8 mouse cellular contexts compared by ENCODE assay signal in genomic region chr17:74526806-74527653, GRCm38 (mm10). TPM values are rescaled to one million over a fixed set of nuclear protein-coding genes. Genes with fewer than 3 reads are reported as not detected.
DNase-seq lines count a peak whose midpoint lies in the region; ATAC-seq lines count a peak whose summit lies in the region.

No protein-coding gene starts in this region.

- DNase-seq in urinary bladder, postnatal 14 days (ENCODE audit: low spot score): peak; percentile 5
- DNase-seq in urinary bladder, postnatal 36 days (ENCODE audit: low spot score in 2 of 2): no peak
- DNase-seq in hindbrain, embryonic 11.5 days (ENCODE audit: low spot score): no peak
- DNase-seq in adrenal gland, adult 8-10 months: no peak
- DNase-seq in spleen, postnatal 10 days (ENCODE audit: low spot score in 2 of 2): no peak

- peak overlapping the region; percentile 60 for H3K9ac ChIP-seq in hindbrain, embryonic 11.5 days (ENCODE audit: low read depth, low read length)
- H3K9ac ChIP-seq in midbrain, embryonic 12.5 days (replicated peaks): peak overlapping the region; percentile 74

- peak overlapping the region; percentile 50 for H3K4me2 ChIP-seq in hindbrain, embryonic 11.5 days (replicated peaks; ENCODE audit: low read depth, low read length)
- peak overlapping the region; percentile 61 for H3K4me2 ChIP-seq in midbrain, embryonic 12.5 days (replicated peaks)

- peak overlapping the region; percentile 90 for H3K4me3 ChIP-seq in erythroblast, embryonic 14.5 days (replicated peaks)
- peak overlapping the region; percentile 98; the same call in 1 of the 2 replicates for H3K4me3 ChIP-seq in hindbrain, embryonic 11.5 days (ENCODE audit: low read depth, low read length)
- peak overlapping the region; percentile 97 for H3K4me3 ChIP-seq in midbrain, embryonic 12.5 days

- no peak for ATAC-seq in erythroblast, adult 5-6 weeks (replicated peaks; ENCODE audit: low FRiP score, poor library complexity, severe bottlenecking)
- ATAC-seq in hindbrain, embryonic 11.5 days (ENCODE audit: low FRiP score): peak; percentile 4; the same call in 1 of the 2 replicates
- ATAC-seq in midbrain, embryonic 12.5 days (ENCODE audit: low FRiP score, low read depth): peak; percentile 0; the same call in 1 of the 2 replicates

- H3K27me3 ChIP-seq in erythroblast, embryonic 14.5 days (ENCODE audit: control insufficient read depth): no peaks in the 10 kb centered on the region
- H3K27me3 ChIP-seq in hindbrain, embryonic 11.5 days (ENCODE audit: control insufficient read depth, insufficient read depth, low read length): no peaks in the 10 kb centered on the region
- no peaks in the 10 kb centered on the region for H3K27me3 ChIP-seq in midbrain, embryonic 12.5 days

- H3K9me3 ChIP-seq in erythroblast, embryonic 14.5 days (ENCODE audit: control insufficient read depth, low read length): no peaks in the 10 kb centered on the region; the same call in 1 of the 2 replicates
- H3K9me3 ChIP-seq in hindbrain, embryonic 11.5 days (ENCODE audit: control insufficient read depth, low read length): no peaks in the 10 kb centered on the region
- no peaks in the 10 kb centered on the region for H3K9me3 ChIP-seq in midbrain, embryonic 12.5 days

- 90% methylated on average over 9 of the region's 9 CpGs for WGBS in hindbrain, embryonic 11.5 days
- 89% methylated on average over 9 of the region's 9 CpGs for WGBS in midbrain, embryonic 12.5 days

- H3K27ac ChIP-seq in hindbrain, embryonic 11.5 days (ENCODE audit: low read depth, low read length): peak overlapping the region; percentile 91
- H3K27ac ChIP-seq in midbrain, embryonic 12.5 days (replicated peaks): peak overlapping the region; percentile 95

- peaks cover 41% of the 10 kb centered on the region for H3K4me1 ChIP-seq in erythroblast, embryonic 14.5 days (ENCODE audit: control insufficient read depth)
- H3K4me1 ChIP-seq in hindbrain, embryonic 11.5 days (replicated peaks; ENCODE audit: control insufficient read depth, insufficient read depth, low read length): no peaks in the 10 kb centered on the region
- peaks cover 20% of the 10 kb centered on the region for H3K4me1 ChIP-seq in midbrain, embryonic 12.5 days

- H3K36me3 ChIP-seq in erythroblast, embryonic 14.5 days (ENCODE audit: control insufficient read depth): no peaks in the 10 kb centered on the region
- H3K36me3 ChIP-seq in hindbrain, embryonic 11.5 days (ENCODE audit: control insufficient read depth, insufficient read depth, low read length): no peaks in the 10 kb centered on the region
- H3K36me3 ChIP-seq in midbrain, embryonic 12.5 days: no peaks in the 10 kb centered on the region

RNA-seq across cellular contexts. Expression of gene Birc6, which starts 1.1 kb away (rescaled TPM):
- 0.73 and 1.1 TPM in 2 replicates for polyA plus RNA-seq in erythroblast, embryonic 14.5 days (2012)
- 54.4 and 88.6 TPM in 2 replicates for total RNA-seq in erythroblast, adult 5-6 weeks (2015; ENCODE audit: low replicate concordance)
- total RNA-seq in erythroblast, adult 5-6 weeks (2017; ENCODE audit: low replicate concordance): 40.4 and 48.6 TPM in 2 replicates
- 79.3 and 119 TPM in 2 replicates for polyA plus RNA-seq in hindbrain, embryonic 11.5 days (2014; fragmentation: Nextera tagmentation; extraction: Ambion mirVana)
- 108 and 112 TPM in 2 replicates for polyA plus RNA-seq in midbrain, embryonic 12.5 days (2016; fragmentation: Nextera tagmentation; extraction: Ambion mirVana)
- total RNA-seq in adrenal gland, adult 8-10 months (2022): 100 to 1,000 TPM; 114 to 157 (median 124) TPM

RNA-seq across cellular contexts. Expression of gene Yipf4, which starts 37.7 kb away (rescaled TPM):
- 7.8 and 10.0 TPM in 2 replicates for polyA plus RNA-seq in erythroblast, embryonic 14.5 days (2012)
- 280 and 306 TPM in 2 replicates for total RNA-seq in erythroblast, adult 5-6 weeks (2015; ENCODE audit: low replicate concordance)
- total RNA-seq in erythroblast, adult 5-6 weeks (2017; ENCODE audit: low replicate concordance): 409 and 455 TPM in 2 replicates
- polyA plus RNA-seq in hindbrain, embryonic 11.5 days (2014; fragmentation: Nextera tagmentation; extraction: Ambion mirVana): 56.4 and 59.5 TPM in 2 replicates
- 57.0 and 57.6 TPM in 2 replicates for polyA plus RNA-seq in midbrain, embryonic 12.5 days (2016; fragmentation: Nextera tagmentation; extraction: Ambion mirVana)
- 100 to 1,000 TPM; 111 to 141 (median 121) TPM for total RNA-seq in adrenal gland, adult 8-10 months (2022)

Comparison
In these comparisons a context has a peak if more than half of its experiments do, and no peak if none do; other contexts are left out.
1. RNA of gene Birc6, which starts 1.1 kb away (polyA plus RNA-seq): 79.3 to 119 TPM in hindbrain, embryonic 11.5 days and 108 to 112 TPM in midbrain, embryonic 12.5 days; 0.73 to 1.1 TPM in erythroblast, embryonic 14.5 days; every median in the first group is over 10 times any median in the second.
2. Peak in every context shown above with its lines, with median percentiles within 50 percentile points of each other: H3K4me3 ChIP-seq.